Mouse (Mus musculus): ENCODE results near the gene Wnt7a. TPM values are rescaled to one million over a fixed set of nuclear protein-coding genes. Genes with fewer than 3 reads are reported as not detected.

Wnt7a gene
- not detected in 2 replicates for polyA plus RNA-seq (2015; fragmentation: Nextera tagmentation; extraction: Ambion mirVana)

DNA sequence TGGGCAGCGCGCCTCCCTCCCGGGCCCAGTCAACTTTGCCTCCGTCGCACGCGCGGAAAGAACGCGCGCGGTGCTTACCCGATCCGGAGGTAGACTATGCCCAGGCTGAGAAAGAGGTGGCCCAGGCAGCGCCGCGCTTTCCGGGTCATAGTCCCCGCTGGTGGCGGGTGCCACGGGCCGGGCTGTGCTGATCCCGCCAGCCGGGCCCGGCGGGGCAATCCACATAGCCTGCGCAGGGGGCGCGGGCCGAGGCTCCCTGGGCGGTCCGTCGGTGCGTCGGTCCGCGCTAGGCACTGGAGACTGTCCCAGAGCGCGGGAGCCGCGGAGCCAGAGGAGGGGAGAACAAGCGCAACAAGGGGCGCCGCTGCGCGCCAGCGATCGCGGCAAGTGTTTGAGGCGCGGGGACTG is at the start of gene Wnt7a:
Wnt7a (minus strand) TSS at position 403 of the 408 bp plus-strand sequence.
- H3K4me1 ChIP-seq (replicated peaks; ENCODE audit: control insufficient read depth, insufficient read depth, low read length) = 0 out of 2 replicates have a peak, but pooled peaks cover 4% of the 10 kb centered on the region
- peak within 1 kb of the TSS; percentile 85 for H3K4me2 ChIP-seq (replicated peaks; ENCODE audit: low read depth)
- peak within 1 kb of the TSS; percentile 47 for H3K4me3 ChIP-seq (ENCODE audit: low read depth, low read length)
- no peaks in the 10 kb centered on the region for H3K36me3 ChIP-seq (ENCODE audit: control insufficient read depth, insufficient read depth)
- no peak within 1 kb of the TSS for H3K27ac ChIP-seq (ENCODE audit: low read depth, low read length)
- no peak for ATAC-seq
- no peaks in the 10 kb centered on the region for H3K9me3 ChIP-seq (ENCODE audit: control insufficient read depth)
- H3K27me3 ChIP-seq (replicated peaks; ENCODE audit: control insufficient read depth, insufficient read depth, low read length) = peaks cover 61% of the 10 kb centered on the region
- TF ChIP-seq CTCF (IDR thresholded peaks at IDR 0.05; ENCODE audit: low read depth) = no peak
- no peak within 1 kb of the TSS for H3K9ac ChIP-seq (ENCODE audit: low read depth, low read length)
- WGBS = 0% methylated on average over 48 of the region's 51 CpGs

DNA sequence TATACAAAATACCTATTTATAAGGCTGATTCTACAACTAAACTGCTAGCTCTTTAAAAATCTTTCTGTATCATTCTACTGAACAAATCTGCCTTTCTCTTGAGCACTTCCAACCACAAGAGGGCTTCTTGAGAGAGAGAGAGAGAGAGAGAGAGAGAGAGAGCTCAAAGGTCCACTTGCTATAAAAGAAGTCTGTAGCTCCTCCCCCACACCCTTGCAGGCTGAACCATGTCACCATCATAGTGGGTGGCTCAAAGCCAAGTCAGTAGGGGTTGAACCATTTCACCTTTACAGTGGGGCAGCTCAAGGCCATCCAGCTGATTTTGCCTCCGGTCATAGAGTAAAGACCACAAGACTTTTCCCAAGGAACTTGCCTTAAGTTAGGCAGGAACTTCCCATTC is 48.3 kb upstream of the Wnt7a start:
- WGBS = 50% methylated on average over 1 of the region's 1 CpGs
- H3K9me3 ChIP-seq (ENCODE audit: control insufficient read depth) = no peaks in the 10 kb centered on the region
- ATAC-seq = peak; percentile 90
- TF ChIP-seq CTCF (IDR thresholded peaks at IDR 0.05; ENCODE audit: low read depth) = peak; percentile 71
- no peak overlapping the region; the same call in 1 of the 2 replicates for H3K27ac ChIP-seq (ENCODE audit: low read depth, low read length)
- no peak overlapping the region for H3K4me2 ChIP-seq (replicated peaks; ENCODE audit: low read depth)
- H3K27me3 ChIP-seq (replicated peaks; ENCODE audit: control insufficient read depth, insufficient read depth, low read length) = no peaks in the 10 kb centered on the region
- H3K9ac ChIP-seq (ENCODE audit: low read depth, low read length) = no peak overlapping the region
- H3K4me1 ChIP-seq (replicated peaks; ENCODE audit: control insufficient read depth, insufficient read depth, low read length) = no peaks in the 10 kb centered on the region
- no peak overlapping the region for H3K4me3 ChIP-seq (ENCODE audit: low read depth, low read length)
- peaks cover 16% of the 10 kb centered on the region for H3K36me3 ChIP-seq (ENCODE audit: control insufficient read depth, insufficient read depth)

DNA sequence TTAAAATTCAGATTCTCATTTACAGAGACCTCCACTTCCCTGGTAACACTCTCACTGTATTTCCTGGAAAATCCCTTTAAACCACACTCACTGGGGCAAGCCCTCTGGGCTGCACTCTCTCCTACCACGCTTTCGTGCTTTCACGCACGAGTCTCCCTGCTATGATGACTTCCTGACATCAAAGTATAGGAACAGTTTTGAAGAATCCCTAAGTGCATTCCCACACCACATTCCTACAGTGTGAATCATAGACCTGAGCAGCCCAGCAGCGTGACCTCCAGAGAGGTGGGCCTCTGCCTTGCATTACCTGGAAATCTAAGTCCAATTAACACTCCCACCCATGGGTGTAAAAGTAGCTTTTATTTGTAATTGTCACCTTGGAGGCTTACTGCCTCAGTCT is 43.4 kb upstream of the Wnt7a start:
- ATAC-seq = no peak
- Histone ChIP-seq H3K27ac (ENCODE audit: low read depth, low read length) (no peak overlapping the region), H3K4me3 (ENCODE audit: low read depth, low read length) (no peak overlapping the region), H3K27me3 (replicated peaks; ENCODE audit: control insufficient read depth, insufficient read depth, low read length) (0 out of 2 replicates have a peak, but pooled peaks cover 5% of the 10 kb centered on the region), H3K9me3 (ENCODE audit: control insufficient read depth) (no peaks in the 10 kb centered on the region), H3K4me2 (replicated peaks; ENCODE audit: low read depth) (no peak overlapping the region), H3K4me1 (replicated peaks; ENCODE audit: control insufficient read depth, insufficient read depth, low read length) (no peaks in the 10 kb centered on the region), H3K9ac (ENCODE audit: low read depth, low read length) (no peak overlapping the region), H3K36me3 (ENCODE audit: control insufficient read depth, insufficient read depth) (no peaks in the 10 kb centered on the region)
- no peak for TF ChIP-seq CTCF (IDR thresholded peaks at IDR 0.05; ENCODE audit: low read depth)
- 44% methylated on average over 5 of the region's 5 CpGs for whole genome bisulfite sequencing

DNA sequence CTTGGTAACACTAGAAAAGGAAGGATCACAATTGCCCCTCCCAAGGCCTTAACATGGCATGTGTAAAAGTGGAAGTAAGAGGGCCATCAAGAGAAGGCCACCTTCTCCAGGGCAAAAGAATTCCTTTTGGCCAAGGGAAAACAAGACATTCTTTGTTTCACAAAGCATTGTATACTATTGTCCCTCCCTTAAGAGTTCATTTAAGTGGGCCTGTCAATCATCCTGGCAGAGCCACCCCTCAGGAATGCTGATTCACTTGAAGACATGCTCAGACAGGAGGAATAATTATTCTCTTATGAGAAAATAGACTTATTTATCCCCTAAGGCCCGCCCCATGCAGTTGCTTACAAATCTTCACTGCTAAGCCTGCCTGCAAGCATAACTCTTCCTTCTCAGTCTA is 40.9 kb upstream of the Wnt7a start:
- 0 out of 2 replicates have a peak, but pooled peaks cover 5% of the 10 kb centered on the region for H3K27me3 ChIP-seq (replicated peaks; ENCODE audit: control insufficient read depth, insufficient read depth, low read length)
- no peaks in the 10 kb centered on the region for H3K4me1 ChIP-seq (replicated peaks; ENCODE audit: control insufficient read depth, insufficient read depth, low read length)
- no peak for ATAC-seq
- no peaks in the 10 kb centered on the region for H3K36me3 ChIP-seq (ENCODE audit: control insufficient read depth, insufficient read depth)
- no peaks in the 10 kb centered on the region for H3K9me3 ChIP-seq (ENCODE audit: control insufficient read depth)
- TF ChIP-seq CTCF (IDR thresholded peaks at IDR 0.05; ENCODE audit: low read depth) = no peak
- H3K4me3 ChIP-seq (ENCODE audit: low read depth, low read length) = no peak overlapping the region
- 57% methylated on average over 1 of the region's 1 CpGs for whole genome bisulfite sequencing
- H3K9ac ChIP-seq (ENCODE audit: low read depth, low read length) = no peak overlapping the region
- H3K27ac ChIP-seq (ENCODE audit: low read depth, low read length) = no peak overlapping the region
- H3K4me2 ChIP-seq (replicated peaks; ENCODE audit: low read depth) = no peak overlapping the region

DNA sequence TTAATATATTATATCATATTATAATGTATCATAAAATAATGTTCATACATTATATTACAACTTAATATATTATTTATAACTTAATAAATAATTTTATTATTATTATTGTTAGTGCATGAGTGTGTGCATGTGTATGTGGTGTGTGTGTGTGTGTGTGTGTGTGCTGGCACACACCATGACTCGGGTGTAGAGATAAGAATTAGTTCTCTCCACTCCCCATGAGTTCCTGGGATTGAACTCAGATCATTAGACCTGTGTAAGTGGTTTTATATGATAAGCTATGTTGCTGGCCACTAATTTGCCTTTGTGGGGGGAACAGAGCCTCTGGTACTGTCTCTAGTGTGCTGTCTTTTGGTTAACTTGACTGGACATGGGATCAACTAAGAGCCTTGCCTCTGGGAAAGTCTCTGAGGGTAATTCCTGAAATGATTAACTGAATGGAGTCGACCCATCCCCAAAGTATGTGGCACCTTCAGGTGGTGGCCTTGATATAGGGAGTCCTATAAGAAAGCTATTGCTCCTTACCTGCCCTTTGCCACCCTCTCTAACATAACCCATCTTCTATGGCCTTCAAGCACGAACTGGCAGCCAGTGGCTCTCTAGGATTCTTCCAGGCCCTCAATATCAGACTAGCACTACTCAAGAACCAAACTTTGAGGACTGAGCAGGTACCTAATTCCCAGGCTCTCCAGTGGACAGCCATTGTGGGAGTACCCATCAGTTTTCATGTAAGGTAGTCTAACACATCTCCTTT is 38.5 kb upstream of the Wnt7a start:
- H3K27me3 ChIP-seq (replicated peaks; ENCODE audit: control insufficient read depth, insufficient read depth, low read length) = 0 out of 2 replicates have a peak, but pooled peaks cover 5% of the 10 kb centered on the region
- H3K27ac ChIP-seq (ENCODE audit: low read depth, low read length) = no peak overlapping the region
- no peak overlapping the region for H3K4me3 ChIP-seq (ENCODE audit: low read depth, low read length)
- ATAC-seq = no peak
- no peak overlapping the region for H3K9ac ChIP-seq (ENCODE audit: low read depth, low read length)
- no peaks in the 10 kb centered on the region for H3K9me3 ChIP-seq (ENCODE audit: control insufficient read depth)
- no peaks in the 10 kb centered on the region for H3K4me1 ChIP-seq (replicated peaks; ENCODE audit: control insufficient read depth, insufficient read depth, low read length)
- no peaks in the 10 kb centered on the region for H3K36me3 ChIP-seq (ENCODE audit: control insufficient read depth, insufficient read depth)
- H3K4me2 ChIP-seq (replicated peaks; ENCODE audit: low read depth) = no peak overlapping the region
- no peak for TF ChIP-seq CTCF (IDR thresholded peaks at IDR 0.05; ENCODE audit: low read depth)
- WGBS = 38% methylated on average over 3 of the region's 3 CpGs

DNA sequence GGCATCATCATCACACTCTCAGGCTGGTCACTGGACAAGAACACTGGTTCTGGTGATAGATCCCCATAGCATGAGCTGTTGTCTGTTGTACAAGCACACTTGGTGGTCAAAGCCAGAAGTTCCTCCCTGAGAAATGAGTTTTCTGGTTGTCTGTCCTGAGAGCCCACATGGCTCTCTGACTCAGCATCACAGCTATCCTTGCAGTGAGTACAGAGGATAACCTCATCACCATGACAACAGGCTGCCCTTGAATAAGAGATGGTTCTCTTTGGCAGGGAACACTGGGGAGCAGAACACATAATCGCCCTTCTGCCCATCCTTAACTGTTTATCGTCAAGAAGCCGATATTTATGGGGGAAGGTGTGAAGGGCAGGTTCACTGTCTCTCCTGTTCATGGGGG is 34.2 kb upstream of the Wnt7a start:
- WGBS = 85% methylated on average over 3 of the region's 3 CpGs
- no peak overlapping the region for H3K4me2 ChIP-seq (replicated peaks; ENCODE audit: low read depth)
- H3K36me3 ChIP-seq (ENCODE audit: control insufficient read depth, insufficient read depth) = no peaks in the 10 kb centered on the region
- H3K27me3 ChIP-seq (replicated peaks; ENCODE audit: control insufficient read depth, insufficient read depth, low read length) = no peaks in the 10 kb centered on the region
- no peak for ATAC-seq
- no peak for TF ChIP-seq CTCF (IDR thresholded peaks at IDR 0.05; ENCODE audit: low read depth)
- no peak overlapping the region for H3K27ac ChIP-seq (ENCODE audit: low read depth, low read length)
- H3K4me1 ChIP-seq (replicated peaks; ENCODE audit: control insufficient read depth, insufficient read depth, low read length) = no peaks in the 10 kb centered on the region
- no peak overlapping the region for H3K4me3 ChIP-seq (ENCODE audit: low read depth, low read length)
- H3K9me3 ChIP-seq (ENCODE audit: control insufficient read depth) = no peaks in the 10 kb centered on the region
- H3K9ac ChIP-seq (ENCODE audit: low read depth, low read length) = no peak overlapping the region

Data from intestine, postnatal 0 days (tissue).